Mouse (Mus musculus) G1E-ER4 (cell line): ENCODE results near the gene Sectm1b. TPM values are rescaled to one million over a fixed set of nuclear protein-coding genes. Genes with fewer than 3 reads are reported as not detected.

Experiments
- GATA1 ChIP-seq: IDR thresholded peaks from one replicate; pipeline ENCODE4 v1.8.0; 2012; ENCODE audit warnings: low read length, inconsistent platforms
- polyA plus RNA-seq: library from polyadenylated mRNA; stranded (reverse); fragments of >175 nt; gene quantifications from 2 replicates; pipeline ENCODE4 v1.2.3, GENCODE M21; 2012

Sectm1b gene
- polyA plus RNA-seq, 1 experiment = not detected

GRCm38 (mm10) chr11:121082857-121083500, 19.6 kb upstream of the Sectm1b start:
- no peak for TF ChIP-seq GATA1

GRCm38 (mm10) chr11:121082250-121082649, 18.9 kb upstream of the Sectm1b start:
- TF ChIP-seq GATA1 = no peak

GRCm38 (mm10) chr11:121081120-121081519, 17.8 kb upstream of the Sectm1b start, which contains the start of gene Sectm1a:
Gene Sectm1a, minus strand, starts transcription at chr11:121081220.
- TF ChIP-seq GATA1 = no peak

GRCm38 (mm10) chr11:121080330-121080729, 17.0 kb upstream of the Sectm1b start:
- no peak for TF ChIP-seq GATA1

GRCm38 (mm10) chr11:121075655-121076054, 12.3 kb upstream of the Sectm1b start:
- TF ChIP-seq GATA1 = no peak

GRCm38 (mm10) chr11:121067895-121068294, 4.5 kb upstream of the Sectm1b start:
- no peak for TF ChIP-seq GATA1

GRCm38 (mm10) chr11:121064197-121064596, 828 bp upstream of the Sectm1b start:
- no peak for TF ChIP-seq GATA1

GRCm38 (mm10) chr11:121061615-121062014, 1.8 kb downstream of the Sectm1b start:
- no peak for TF ChIP-seq GATA1

- TF ChIP-seq GATA1 = no peak
Measured at GRCm38 (mm10) chr11:121059471-121059870, 3.9 kb downstream of the Sectm1b start.

- no peak for TF ChIP-seq GATA1
Measured at GRCm38 (mm10) chr11:121058956-121059355, 4.4 kb downstream of the Sectm1b start.

- no peak for TF ChIP-seq GATA1
Measured at GRCm38 (mm10) chr11:121058122-121058521, 5.2 kb downstream of the Sectm1b start.

GRCm38 (mm10) chr11:121056536-121057236, 6.7 kb downstream of the Sectm1b start:
- no peak for TF ChIP-seq GATA1

GRCm38 (mm10) chr11:121053536-121053935, 9.8 kb downstream of the Sectm1b start:
- TF ChIP-seq GATA1 = no peak

GRCm38 (mm10) chr11:121052387-121052786, 11.0 kb downstream of the Sectm1b start:
- no peak for TF ChIP-seq GATA1

GRCm38 (mm10) chr11:121051793-121052192, 11.6 kb downstream of the Sectm1b start:
- no peak for TF ChIP-seq GATA1

GRCm38 (mm10) chr11:121049840-121050239, 13.5 kb downstream of the Sectm1b start:
- TF ChIP-seq GATA1 = no peak

- TF ChIP-seq GATA1 = no peak
Measured at GRCm38 (mm10) chr11:121047826-121048399, 15.5 kb downstream of the Sectm1b start.
